Mouse (Mus musculus) spleen, adult 2 months (tissue): ENCODE results near the gene Carhsp1. TPM values are rescaled to one million over a fixed set of nuclear protein-coding genes. Genes with fewer than 3 reads are reported as not detected.

ENCODE experiments used
- DNase-seq, 2 experiments: peaks; one replicate each; pipeline versions ENCODE4 v3.0.0 to v3.0.0-alpha.2; 2012 to 2021; ENCODE audit warnings: low spot score in 2 of 2, low read depth in 1 of 2
- H3K27ac ChIP-seq: fragments of 200-500 bp; 2 replicates; pipeline ENCODE4 v1.5.1; 2012; ENCODE audit warnings: low read length, inconsistent platforms; ENCODE audit not compliant: insufficient read depth
- H3K27me3 ChIP-seq: fragments of 200-500 bp; 2 replicates; pipeline ENCODE4 v1.6.1; 2012; ENCODE audit warnings: mild to moderate bottlenecking, moderate library complexity, low read length, inconsistent platforms; ENCODE audit not compliant: control insufficient read depth, insufficient read depth
- H3K36me3 ChIP-seq: fragments of 200-500 bp; 2 replicates; pipeline ENCODE4 v1.6.1; 2012; ENCODE audit warnings: mild to moderate bottlenecking, low read length, inconsistent platforms; ENCODE audit not compliant: control insufficient read depth, insufficient read depth
- H3K4me1 ChIP-seq: fragments of 200-500 bp; 2 replicates; pipeline ENCODE4 v1.6.1; 2011; ENCODE audit warnings: inconsistent platforms; ENCODE audit not compliant: control insufficient read depth, insufficient read depth, insufficient read length
- H3K4me3 ChIP-seq: fragments of 200-500 bp; 2 replicates; pipeline ENCODE4 v1.5.1; 2011; ENCODE audit warnings: mild to moderate bottlenecking, inconsistent platforms; ENCODE audit not compliant: insufficient read depth, insufficient read length; ENCODE audit errors: extremely low read depth
- CTCF ChIP-seq: fragments of 200-500 bp; IDR thresholded peaks from 2 replicates; pipeline ENCODE4 v1.5.1; 2011; ENCODE audit warnings: mild to moderate bottlenecking, inconsistent platforms; ENCODE audit not compliant: insufficient read depth, insufficient read length, insufficient replicate concordance; ENCODE audit errors: extremely low read depth
- POLR2A ChIP-seq: fragments of 200-500 bp; IDR thresholded peaks from 2 replicates; pipeline ENCODE4 v1.6.1; 2011; ENCODE audit warnings: low read depth, low read length, inconsistent platforms
- WGBS: fragments of 180-500 bp; shearing (Covaris S2); methylation state at CpG from one replicate; pipeline ENCODE4 v1.1.7; 2018; 5-methylcytosine and 5-hydroxymethylcytosine counted together
- polyA plus RNA-seq: library from polyadenylated mRNA; depleted of rRNA; stranded (reverse); fragments of >200 nt; gene quantifications from 2 replicates; pipeline ENCODE4 v1.2.3, GENCODE M21; 2012

The Carhsp1 gene
- polyA plus RNA-seq, 1 experiment: 63.1 TPM

GRCm38 (mm10) chr16:8630419-8630818 lies 41.5 kb downstream of the Carhsp1 start:
- Histone ChIP-seq H3K4me3 (no peak overlapping the region), H3K27me3 (no peaks in the 10 kb centered on the region), H3K4me1 (no peaks in the 10 kb centered on the region), H3K27ac (no peak overlapping the region), H3K36me3 (no peaks in the 10 kb centered on the region; the same call in 1 of the 2 replicates)
- no peak for TF ChIP-seq POLR2A
- TF ChIP-seq CTCF: no peak
- 78% methylated on average over 2 of the region's 2 CpGs for WGBS
- no peak for DNase-seq

- Histone ChIP-seq H3K36me3 (no peaks in the 10 kb centered on the region), H3K4me1 (no peaks in the 10 kb centered on the region), H3K27ac (no peak overlapping the region), H3K4me3 (no peak overlapping the region), H3K27me3 (no peaks in the 10 kb centered on the region)
- no peak for DNase-seq
- WGBS: 87% methylated on average over 16 of the region's 16 CpGs
- no peak for TF ChIP-seq POLR2A
- no peak for TF ChIP-seq CTCF
Observed at GRCm38 (mm10) chr16:8620315-8621115, 51.4 kb downstream of the Carhsp1 start.

- Histone ChIP-seq H3K27ac (no peak overlapping the region), H3K4me1 (no peaks in the 10 kb centered on the region), H3K36me3 (no peaks in the 10 kb centered on the region), H3K4me3 (no peak overlapping the region), H3K27me3 (no peaks in the 10 kb centered on the region)
- WGBS: 84% methylated on average over 10 of the region's 10 CpGs
- TF ChIP-seq CTCF: no peak
- TF ChIP-seq POLR2A: no peak
- DNase-seq: no peak
Observed at GRCm38 (mm10) chr16:8619659-8620314, 52.2 kb downstream of the Carhsp1 start.

- TF ChIP-seq POLR2A (no peak), CTCF (no peak)
- no peak overlapping the region for H3K4me3 ChIP-seq
- WGBS: 92% methylated on average over 3 of the region's 3 CpGs
- H3K27ac ChIP-seq: peak overlapping the region; percentile 30; the same call in 1 of the 2 replicates
- no peaks in the 10 kb centered on the region for H3K36me3 ChIP-seq
- DNase-seq: no peak
- no peaks in the 10 kb centered on the region for H3K4me1 ChIP-seq
- no peaks in the 10 kb centered on the region for H3K27me3 ChIP-seq
Observed at GRCm38 (mm10) chr16:8613447-8613846, 58.5 kb downstream of the Carhsp1 start.

- peak overlapping the region; percentile 30; the same call in 1 of the 2 replicates for H3K27ac ChIP-seq
Observed at GRCm38 (mm10) chr16:8613039-8613438, 58.9 kb downstream of the Carhsp1 start.

GRCm38 (mm10) chr16:8612214-8613005 lies 59.5 kb downstream of the Carhsp1 start:
- DNase-seq: no peak
- WGBS: 81% methylated on average over 8 of the region's 8 CpGs
- Histone ChIP-seq H3K36me3 (no peaks in the 10 kb centered on the region), H3K27me3 (no peaks in the 10 kb centered on the region), H3K27ac (peak overlapping the region; percentile 30; the same call in 1 of the 2 replicates), H3K4me1 (no peaks in the 10 kb centered on the region), H3K4me3 (no peak overlapping the region)
- TF ChIP-seq POLR2A: no peak
- no peak for TF ChIP-seq CTCF

More at GRCm38 (mm10) chr16:8613039-8613438, 58.9 kb downstream of the Carhsp1 start:
- DNase-seq: no peak
- Histone ChIP-seq H3K4me1 (no peaks in the 10 kb centered on the region), H3K4me3 (no peak overlapping the region), H3K27me3 (no peaks in the 10 kb centered on the region), H3K36me3 (no peaks in the 10 kb centered on the region)
- TF ChIP-seq POLR2A (no peak), CTCF (no peak)
- WGBS: 82% methylated on average over 4 of the region's 4 CpGs
